Mouse (Mus musculus): ENCODE measurements at regions not wholly inside any gene's neighbourhood (a gene's known extent, or its start where the extent isn't known, plus 50 kb on each side); places are given as distances from the start of the nearest gene placed in this dataset.

- TF ChIP-seq ETS1 (IDR thresholded peaks at IDR 0.05; ENCODE audit: low read depth, low read length) = peak; percentile 66; the same call in 1 of the 2 replicates
- TF ChIP-seq USF2 (IDR thresholded peaks at IDR 0.05; ENCODE audit: borderline replicate concordance in 1 of 2, insufficient read depth in 1 of 2, low read depth in 1 of 2, low read length in 2 of 2) = no peak
- TF ChIP-seq TCF12 (IDR thresholded peaks at IDR 0.05; ENCODE audit: low read depth, low read length) = no peak
- peak in 1 of 2 experiments; percentile 21; a peak in 1 of 4 replicates for TF ChIP-seq EP300 (IDR thresholded peaks at IDR 0.05; ENCODE audit: low read depth in 1 of 2, low read length in 2 of 2)
- no peak for TF ChIP-seq MAZ (IDR thresholded peaks at IDR 0.05; ENCODE audit: low read depth, low read length)
- TF ChIP-seq TAL1 (IDR thresholded peaks at IDR 0.05; ENCODE audit: low read length) = peak; percentile 39; the same call in 1 of the 2 replicates
- TF ChIP-seq GATA1 (IDR thresholded peaks at IDR 0.05; ENCODE audit: low read depth, low read length) = peak; percentile 29; the same call in 1 of the 2 replicates
- H3K4me3 ChIP-seq (ENCODE audit: control insufficient read depth in 1 of 2, insufficient read depth in 1 of 2, low read depth in 2 of 2, low read length in 2 of 2) = no peak overlapping the region
- no peak overlapping the region for H3K27ac ChIP-seq (ENCODE audit: control insufficient read depth, low read depth, low read length)
- no peaks in the 10 kb centered on the region for H3K27me3 ChIP-seq (ENCODE audit: control insufficient read depth in 1 of 2, insufficient read depth in 2 of 2, low read length in 2 of 2)
- no peaks in the 10 kb centered on the region for H3K4me1 ChIP-seq (ENCODE audit: control insufficient read depth in 1 of 2, insufficient read depth in 2 of 2, low read length in 2 of 2)
- H3K79me2 ChIP-seq (ENCODE audit: control insufficient read depth, insufficient read depth, low read length, poor library complexity) = no peaks in the 10 kb centered on the region
- DNase-seq (ENCODE audit: low read depth, low spot score) = peak; percentile 35
- no peaks in the 10 kb centered on the region for H3K36me3 ChIP-seq (ENCODE audit: control insufficient read depth in 1 of 2, insufficient read depth in 2 of 2, low read length in 2 of 2)
- no peak overlapping the region for H3K9ac ChIP-seq (ENCODE audit: control insufficient read depth, low read depth, low read length, poor library complexity, severe bottlenecking)
- no peaks in the 10 kb centered on the region for H3K9me3 ChIP-seq (replicated peaks; ENCODE audit: insufficient read depth, low read length)
Observed at GRCm38 (mm10) chr8:126705391-126705790, 111.6 kb upstream of the Irf2bp2 start.

GRCm38 (mm10) chr8:126704706-126705105 is 110.9 kb upstream of the Irf2bp2 start:
- Histone ChIP-seq H3K9me3 (replicated peaks; ENCODE audit: insufficient read depth, low read length) (no peaks in the 10 kb centered on the region), H3K9ac (ENCODE audit: control insufficient read depth, low read depth, low read length, poor library complexity, severe bottlenecking) (no peak overlapping the region), H3K4me1 (ENCODE audit: control insufficient read depth in 1 of 2, insufficient read depth in 2 of 2, low read length in 2 of 2) (no peaks in the 10 kb centered on the region), H3K27me3 (ENCODE audit: control insufficient read depth in 1 of 2, insufficient read depth in 2 of 2, low read length in 2 of 2) (no peaks in the 10 kb centered on the region), H3K79me2 (ENCODE audit: control insufficient read depth, insufficient read depth, low read length, poor library complexity) (no peaks in the 10 kb centered on the region), H3K36me3 (ENCODE audit: control insufficient read depth in 1 of 2, insufficient read depth in 2 of 2, low read length in 2 of 2) (no peaks in the 10 kb centered on the region), H3K27ac (ENCODE audit: control insufficient read depth, low read depth, low read length) (no peak overlapping the region), H3K4me3 (ENCODE audit: control insufficient read depth in 1 of 2, insufficient read depth in 1 of 2, low read depth in 2 of 2, low read length in 2 of 2) (no peak overlapping the region)
- no peak for DNase-seq (ENCODE audit: low read depth, low spot score)
- no peak for TF ChIP-seq USF1 (IDR thresholded peaks at IDR 0.05; ENCODE audit: low read depth, low read length)
- no peak for TF ChIP-seq NELFE (IDR thresholded peaks at IDR 0.05; ENCODE audit: low read depth, low read length)
- no peak for TF ChIP-seq JUND (IDR thresholded peaks at IDR 0.05; ENCODE audit: low read depth, low read length)
- TF ChIP-seq MXI1 (IDR thresholded peaks at IDR 0.05; ENCODE audit: low read depth, low read length) = no peak

DNA sequence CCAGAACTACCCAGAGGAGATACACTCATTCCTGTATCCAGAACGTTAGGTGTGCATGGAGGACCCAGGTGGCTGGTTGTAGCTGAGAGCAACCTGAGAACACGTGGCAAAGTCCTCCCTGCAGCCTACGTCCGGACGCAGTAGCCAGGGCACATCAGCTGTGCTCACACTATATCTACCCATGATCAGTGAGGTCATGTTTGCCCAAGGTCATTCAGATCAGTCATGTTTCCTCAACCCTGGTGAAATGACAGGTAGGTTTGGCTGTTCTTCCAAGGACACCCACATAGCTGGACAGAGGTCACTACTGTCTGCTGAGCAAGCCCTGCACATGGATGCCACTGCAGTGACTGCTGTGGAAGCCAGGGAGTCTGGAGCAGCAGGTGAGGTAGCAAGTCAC is 109.8 kb upstream of the Irf2bp2 start:
- Histone ChIP-seq H3K27me3 (ENCODE audit: control insufficient read depth in 1 of 2, insufficient read depth in 2 of 2, low read length in 2 of 2) (no peaks in the 10 kb centered on the region), H3K4me3 (ENCODE audit: control insufficient read depth in 1 of 2, insufficient read depth in 1 of 2, low read depth in 2 of 2, low read length in 2 of 2) (no peak overlapping the region), H3K9me3 (replicated peaks; ENCODE audit: insufficient read depth, low read length) (no peaks in the 10 kb centered on the region), H3K36me3 (ENCODE audit: control insufficient read depth in 1 of 2, insufficient read depth in 2 of 2, low read length in 2 of 2) (no peaks in the 10 kb centered on the region), H3K4me1 (ENCODE audit: control insufficient read depth in 1 of 2, insufficient read depth in 2 of 2, low read length in 2 of 2) (no peaks in the 10 kb centered on the region), H3K27ac (ENCODE audit: control insufficient read depth, low read depth, low read length) (no peak overlapping the region), H3K79me2 (ENCODE audit: control insufficient read depth, insufficient read depth, low read length, poor library complexity) (no peaks in the 10 kb centered on the region), H3K9ac (ENCODE audit: control insufficient read depth, low read depth, low read length, poor library complexity, severe bottlenecking) (no peak overlapping the region)
- no peak for TF ChIP-seq USF2 (IDR thresholded peaks at IDR 0.05; ENCODE audit: borderline replicate concordance in 1 of 2, insufficient read depth in 1 of 2, low read depth in 1 of 2, low read length in 2 of 2)
- TF ChIP-seq MAFK (IDR thresholded peaks at IDR 0.05; ENCODE audit: borderline replicate concordance, low read depth, low read length) = no peak
- TF ChIP-seq MAX (IDR thresholded peaks at IDR 0.05; ENCODE audit: low read length) = no peak
- no peak for TF ChIP-seq RCOR1 (IDR thresholded peaks at IDR 0.05; ENCODE audit: low read depth, low read length)
- no peak for TF ChIP-seq POLR2AphosphoS5 (IDR thresholded peaks at IDR 0.05; ENCODE audit: borderline replicate concordance, low read depth, low read length)
- TF ChIP-seq MXI1 (IDR thresholded peaks at IDR 0.05; ENCODE audit: low read depth, low read length) = no peak
- no peak for TF ChIP-seq POLR2AphosphoS2 (IDR thresholded peaks at IDR 0.05; ENCODE audit: low read length)
- TF ChIP-seq MAZ (IDR thresholded peaks at IDR 0.05; ENCODE audit: low read depth, low read length) = no peak
- TF ChIP-seq NELFE (IDR thresholded peaks at IDR 0.05; ENCODE audit: low read depth, low read length) = no peak
- no peak for TF ChIP-seq MYC (IDR thresholded peaks at IDR 0.05; ENCODE audit: low read depth, low read length)
- no peak for TF ChIP-seq CHD1 (IDR thresholded peaks at IDR 0.05; ENCODE audit: low read depth, low read length)
- no peak for TF ChIP-seq JUND (IDR thresholded peaks at IDR 0.05; ENCODE audit: low read depth, low read length)
- no peak for DNase-seq (ENCODE audit: low read depth, low spot score)
